Mouse (Mus musculus) stomach, embryonic 16.5 days (tissue): Measurements from ENCODE around the gene 4931408C20Rik. TPM values are rescaled to one million over a fixed set of nuclear protein-coding genes. Genes with fewer than 3 reads are reported as not detected.
A peak's percentile ranks its signal among the peaks of the same experiment; 100 is the strongest.

Experiments
- ATAC-seq: fragments of 200-750 bp; cut with Nextera tagmentation; 2 replicates; pipeline ENCODE4 v1.8.0; 2017; ENCODE audit warnings: moderate number of reproducible peaks, moderate TSS enrichment; ENCODE audit not compliant: insufficient read depth, low FRiP score
- H3K27ac ChIP-seq: fragments of 300-500 bp; sonication (generic); 2 replicates; pipeline ENCODE4 v1.5.1; 2014; ENCODE audit warnings: low read length
- H3K27me3 ChIP-seq: fragments of 300-500 bp; sonication (generic); 2 replicates; pipeline ENCODE4 v1.6.1; 2014; ENCODE audit warnings: low read length, control low read depth, mixed read lengths; ENCODE audit not compliant: control insufficient read depth, insufficient read depth
- H3K36me3 ChIP-seq: fragments of 300-500 bp; sonication (generic); 2 replicates; pipeline ENCODE4 v1.6.1; 2014; ENCODE audit warnings: low read length; ENCODE audit not compliant: control insufficient read depth, insufficient read depth
- H3K4me1 ChIP-seq: fragments of 300-500 bp; sonication (generic); 2 replicates; pipeline ENCODE4 v1.6.1; 2014; ENCODE audit warnings: low read length, control low read depth, mixed read lengths; ENCODE audit not compliant: control insufficient read depth, insufficient read depth
- H3K4me2 ChIP-seq: fragments of 300-500 bp; sonication (generic); 2 replicates; pipeline ENCODE4 v1.6.1; 2014; ENCODE audit warnings: low read depth, low read length, mixed read lengths
- H3K4me3 ChIP-seq: fragments of 300-500 bp; sonication (generic); replicated peaks from 2 replicates; pipeline ENCODE4 v1.5.1; 2014; ENCODE audit warnings: mild to moderate bottlenecking, low read length
- H3K9ac ChIP-seq: fragments of 300-500 bp; sonication (generic); 2 replicates; pipeline ENCODE4 v1.6.1; 2014; ENCODE audit warnings: low read length
- H3K9me3 ChIP-seq: fragments of 300-500 bp; sonication (generic); replicated peaks from 2 replicates; pipeline ENCODE4 v1.6.1; 2016; ENCODE audit warnings: low read length, control low read depth; ENCODE audit not compliant: control insufficient read depth
- WGBS: fragments of 180-500 bp; shearing (Covaris S2); extraction: QIAGEN DNeasy Blood & Tissue Kit; methylation state at CpG from one replicate; pipeline ENCODE4 v1.1.7; 2014; 5-methylcytosine and 5-hydroxymethylcytosine counted together
- polyA plus RNA-seq: library from polyadenylated mRNA; unstranded; fragments of >200 nt; fragmentation: Nextera tagmentation; extraction: Ambion mirVana; gene quantifications from 2 replicates; pipeline ENCODE4 v1.2.1, GENCODE M21; 2015

Gene 4931408C20Rik
- not detected in 2 replicates for polyA plus RNA-seq

- Histone ChIP-seq H3K27ac (no peak within 1 kb of the TSS), H3K4me1 (no peaks in the 10 kb centered on the region), H3K4me2 (no peak within 1 kb of the TSS), H3K27me3 (no peaks in the 10 kb centered on the region), H3K9ac (no peak within 1 kb of the TSS), H3K4me3 (no peak within 1 kb of the TSS), H3K9me3 (no peaks in the 10 kb centered on the region), H3K36me3 (no peaks in the 10 kb centered on the region)
- peak; percentile 86 for ATAC-seq
- 44% methylated on average over 1 of the region's 1 CpGs for WGBS
Observed at GRCm38 (mm10) chr1:26686842-26687760, at the start of gene 4931408C20Rik. TSS of gene 4931408C20Rik (minus strand) at chr1:26687460.

- Histone ChIP-seq H3K36me3 (no peaks in the 10 kb centered on the region), H3K4me1 (no peaks in the 10 kb centered on the region), H3K4me3 (no peak overlapping the region), H3K4me2 (no peak overlapping the region), H3K9ac (no peak overlapping the region), H3K27me3 (no peaks in the 10 kb centered on the region), H3K9me3 (no peaks in the 10 kb centered on the region), H3K27ac (no peak overlapping the region)
- ATAC-seq, result peak; percentile 65
- 65% methylated on average over 1 of the region's 1 CpGs for WGBS
Observed at GRCm38 (mm10) chr1:26687926-26688325, 666 bp upstream of the 4931408C20Rik start.

- ATAC-seq, result peak; percentile 48; the same call in 1 of the 2 replicates
Observed at GRCm38 (mm10) chr1:26685952-26686693, 1.1 kb downstream of the 4931408C20Rik start.

GRCm38 (mm10) chr1:26685383-26685782, 1.9 kb downstream of the 4931408C20Rik start:
- 71% methylated on average over 3 of the region's 3 CpGs for WGBS
- Histone ChIP-seq H3K36me3 (no peaks in the 10 kb centered on the region), H3K27me3 (no peaks in the 10 kb centered on the region), H3K27ac (no peak overlapping the region), H3K4me3 (no peak overlapping the region), H3K9me3 (no peaks in the 10 kb centered on the region), H3K9ac (no peak overlapping the region), H3K4me1 (no peaks in the 10 kb centered on the region), H3K4me2 (no peak overlapping the region)
- ATAC-seq, result no peak

More at GRCm38 (mm10) chr1:26685952-26686693, 1.1 kb downstream of the 4931408C20Rik start:
- no peaks in the 10 kb centered on the region for H3K36me3 ChIP-seq
- no peak overlapping the region for H3K4me3 ChIP-seq
- H3K9me3 ChIP-seq, result no peaks in the 10 kb centered on the region
- no peaks in the 10 kb centered on the region for H3K27me3 ChIP-seq
- no peak overlapping the region for H3K27ac ChIP-seq
- H3K4me1 ChIP-seq, result no peaks in the 10 kb centered on the region
- no peak overlapping the region for H3K9ac ChIP-seq
- H3K4me2 ChIP-seq, result no peak overlapping the region

- H3K27ac ChIP-seq, result no peak overlapping the region
- H3K9me3 ChIP-seq, result no peaks in the 10 kb centered on the region
- no peak overlapping the region for H3K4me2 ChIP-seq
- 50% methylated on average over 1 of the region's 1 CpGs for WGBS
- no peaks in the 10 kb centered on the region for H3K27me3 ChIP-seq
- H3K4me1 ChIP-seq, result no peaks in the 10 kb centered on the region
- H3K9ac ChIP-seq, result no peak overlapping the region
- H3K36me3 ChIP-seq, result no peaks in the 10 kb centered on the region
- ATAC-seq, result no peak
- no peak overlapping the region for H3K4me3 ChIP-seq
Observed at GRCm38 (mm10) chr1:26649704-26650388, 37.4 kb downstream of the 4931408C20Rik start.

GRCm38 (mm10) chr1:26636051-26636450, 51.2 kb downstream of the 4931408C20Rik start:
- Histone ChIP-seq H3K27ac (no peak overlapping the region), H3K9ac (no peak overlapping the region), H3K4me3 (no peak overlapping the region), H3K9me3 (no peaks in the 10 kb centered on the region), H3K27me3 (no peaks in the 10 kb centered on the region), H3K36me3 (no peaks in the 10 kb centered on the region), H3K4me2 (no peak overlapping the region), H3K4me1 (no peaks in the 10 kb centered on the region)
- WGBS, result 91% methylated on average over 5 of the region's 5 CpGs
- ATAC-seq, result no peak
